Mouse (Mus musculus) left cerebral cortex, adult 2 months (tissue): ENCODE results near the gene Myocd. TPM values are rescaled to one million over a fixed set of nuclear protein-coding genes. Genes with fewer than 3 reads are reported as not detected.
A peak's percentile ranks its signal among the peaks of the same experiment; 100 is the strongest.

Experiments used
- DNase-seq, 2 experiments: peaks; one replicate each; pipeline ENCODE4 v3.0.0; 2021 to 2022; ENCODE audit warnings: low spot score in 2 of 2, mixed read lengths in 1 of 2; ENCODE audit errors: extremely low spot score in 1 of 2
- H3K27ac ChIP-seq: fragments of 200-600 bp; 2 replicates; pipeline ENCODE4 v1.8.1; 2022
- H3K4me3 ChIP-seq: fragments of 200-600 bp; 2 replicates; pipeline ENCODE4 v1.8.1; 2022
- CTCF ChIP-seq: fragments of 200-600 bp; IDR thresholded peaks from 2 replicates; pipeline ENCODE4 v1.8.1; 2022; ENCODE audit warnings: antibody characterized with exemption, mild to moderate bottlenecking, moderate library complexity
- intact Hi-C: fragments of 180-260 bp; cut with DNase I; formaldehyde crosslinking; loops from one replicate; pipeline ENCODE4 v1.15.1; 2025
- total RNA-seq, 2 experiments: library from RNA; stranded (reverse); gene quantifications; 2 replicates each; pipeline ENCODE4 v1.2.3; 2021

The Myocd gene
- total RNA-seq, 2 experiments from 2014 or later, result 0.26 to 0.36 TPM

DNA sequence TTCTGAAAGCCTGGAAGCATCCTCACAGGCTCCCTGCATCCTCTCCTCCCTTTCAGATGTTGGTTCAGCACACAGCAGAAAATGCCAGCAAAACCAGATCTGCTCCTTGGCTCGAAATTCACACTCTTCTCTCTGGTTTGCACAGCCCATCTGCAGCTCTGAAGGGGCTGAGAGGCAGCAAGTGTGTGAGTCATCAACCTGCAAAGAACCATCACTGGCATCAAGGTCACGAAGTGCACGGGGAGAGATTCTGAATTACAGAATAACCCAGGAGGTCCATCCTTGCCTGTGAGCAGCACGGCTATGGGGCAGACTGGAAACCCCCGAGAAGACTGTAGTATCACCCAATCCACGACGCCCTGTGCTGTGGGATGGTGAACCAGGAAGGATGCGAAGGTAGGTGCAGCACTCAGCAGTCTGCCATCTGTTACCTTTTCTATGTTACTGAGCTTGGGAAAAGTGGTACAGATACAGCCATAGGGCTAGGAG, 134.5 kb downstream of the Myocd start:
- peak overlapping the region; percentile 51 for H3K27ac ChIP-seq
- peak; percentile 37 to 45 for DNase-seq
- intact Hi-C loops, result loop anchor here (1.0 to 5.0 kb wide), 2 partner anchors 26 to 78 kb away; no protein-coding TSS in a partner anchor
- H3K4me3 ChIP-seq, result no peak overlapping the region
- TF ChIP-seq CTCF, result no peak

DNA sequence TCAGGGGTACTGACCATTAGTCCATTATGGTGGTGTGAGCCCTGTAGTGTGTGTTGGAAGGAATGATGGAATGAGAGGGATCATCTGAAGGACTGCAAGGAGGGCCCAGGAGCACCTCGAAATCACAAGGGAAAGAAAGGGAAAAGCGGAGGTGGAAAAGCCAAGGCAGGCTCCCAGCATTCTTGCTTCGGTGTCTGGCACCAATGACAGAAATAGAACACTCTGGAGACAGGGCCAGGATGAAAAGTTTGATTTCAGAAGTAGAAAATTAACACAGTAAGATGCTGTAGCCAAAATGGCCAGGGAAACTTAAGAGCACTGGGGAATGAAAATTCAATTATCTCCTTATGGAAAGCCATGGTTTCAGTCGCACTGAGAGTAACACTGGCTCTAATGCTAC, 136.1 kb downstream of the Myocd start:
- intact Hi-C loops, result no loop called here
- DNase-seq, result no peak

DNA sequence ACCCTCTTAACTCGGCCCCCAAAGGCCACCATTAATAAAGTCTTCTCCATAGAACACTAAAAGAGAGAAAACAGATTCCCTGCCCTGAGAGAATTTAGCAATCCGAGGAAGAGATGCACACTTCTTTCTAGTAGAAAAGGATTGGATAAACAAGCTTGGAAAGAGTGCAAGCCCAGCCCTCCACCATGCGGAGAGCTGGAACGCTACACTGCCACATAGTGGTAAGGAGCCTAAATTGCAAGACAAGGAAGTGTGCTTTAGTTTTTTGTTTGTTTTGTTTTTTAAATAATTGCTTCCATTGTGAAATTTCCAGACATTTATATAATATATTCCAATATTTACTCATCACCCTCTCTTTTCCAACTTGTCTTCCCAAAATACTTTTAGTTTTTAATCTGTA, 140.7 kb downstream of the Myocd start:
- H3K27ac ChIP-seq, result no peak overlapping the region
- peak; percentile 55 for TF ChIP-seq CTCF
- no peak for DNase-seq
- H3K4me3 ChIP-seq, result no peak overlapping the region
- intact Hi-C loops, result loop anchor here (5.0 kb wide), 1 partner anchor 42 kb away; no protein-coding TSS in a partner anchor

More for the DNA sequence above, 136.1 kb downstream of the Myocd start:
- H3K27ac ChIP-seq, result no peak overlapping the region; the same call in 1 of the 2 replicates
- no peak for TF ChIP-seq CTCF
- H3K4me3 ChIP-seq, result no peak overlapping the region

DNA sequence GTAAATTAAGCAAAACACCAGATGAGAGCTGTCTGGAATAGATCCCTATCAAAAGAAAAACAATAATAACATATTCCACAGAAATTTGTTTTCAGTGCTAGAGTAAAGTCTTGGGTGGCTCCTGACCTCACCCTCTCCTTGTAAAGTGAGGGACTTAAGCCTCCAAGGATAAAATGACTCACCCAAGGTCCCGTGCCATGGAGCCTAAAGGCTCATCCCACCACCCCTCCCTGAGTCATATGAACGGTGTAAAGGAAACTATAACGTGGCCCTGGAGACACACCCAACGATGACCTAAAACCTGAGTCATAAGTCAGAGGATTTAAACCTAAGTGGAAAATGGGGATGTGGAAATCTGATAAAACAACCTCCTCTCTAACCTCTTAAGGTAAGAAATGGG, 141.1 kb downstream of the Myocd start:
- TF ChIP-seq CTCF, result no peak
- intact Hi-C loops, result loop anchor here (5.0 kb wide), 1 partner anchor 41 kb away; no protein-coding TSS in a partner anchor
- no peak overlapping the region for H3K27ac ChIP-seq
- H3K4me3 ChIP-seq, result no peak overlapping the region
- no peak for DNase-seq

DNA sequence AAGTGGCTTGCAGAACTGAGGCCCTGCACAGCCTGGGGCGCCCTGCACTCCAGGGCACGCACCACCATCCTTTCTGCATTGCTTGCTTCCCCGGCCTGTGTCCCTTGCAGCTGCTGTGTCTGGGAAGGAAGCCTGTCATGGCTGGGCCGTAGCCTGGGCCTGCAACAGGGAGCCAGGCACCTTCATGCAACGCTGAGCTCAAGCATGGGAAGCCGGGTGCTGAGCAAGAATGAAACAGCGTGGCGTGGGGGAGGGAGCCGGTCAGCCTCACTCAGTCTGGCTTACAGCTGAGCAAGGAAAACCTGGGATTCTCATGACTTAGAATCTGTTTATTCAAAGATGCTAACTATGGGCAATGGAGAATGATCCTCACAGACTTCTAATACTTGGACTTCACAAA, 143.2 kb downstream of the Myocd start:
- intact Hi-C loops, result loop anchor here (5.0 kb wide), 1 partner anchor 39 kb away; no protein-coding TSS in a partner anchor
- TF ChIP-seq CTCF, result no peak
- H3K4me3 ChIP-seq, result no peak overlapping the region
- H3K27ac ChIP-seq, result peak overlapping the region; percentile 16; the same call in 1 of the 2 replicates
- DNase-seq, result peak; percentile 35 to 46

Other genes with a start within 250 kb of the Myocd start
- gene 1700086D15Rik, start 110.1 kb downstream of the Myocd start, total RNA-seq, result 1 to 10 TPM; 3.5 to 4.0 TPM
- 100 to 1,000 TPM; 137 to 142 TPM for gene Arhgap44, start 107.0 kb downstream of the Myocd start, total RNA-seq